Mouse (Mus musculus) T-cell, adult 2 months (primary cell): ENCODE measurements around the gene Tlk2.
A peak's percentile ranks its signal among the peaks of the same experiment; 100 is the strongest.
"Not testable (repeated sequence)": the region's sequence is repeated elsewhere in the genome, so short reads cannot be mapped to it uniquely, and the experiment has no call there.

ENCODE experiments used
- DNase-seq: peaks from one replicate; pipeline ENCODE4 v3.0.0; 2022; ENCODE audit warnings: low spot score

Tlk2 gene

GRCm38 (mm10) chr11:105178516-105178915 is at the start of gene Tlk2:
Gene Tlk2, plus strand, starts transcription at chr11:105178807.
- DNase-seq = no peak

- no peak for DNase-seq
These were observed 42.9 kb upstream of the Tlk2 start for GRCm38 (mm10) chr11:105135692-105136091.

- not testable (repeated sequence) for DNase-seq
These were observed 41.4 kb upstream of the Tlk2 start for GRCm38 (mm10) chr11:105137255-105137654.

DNA sequence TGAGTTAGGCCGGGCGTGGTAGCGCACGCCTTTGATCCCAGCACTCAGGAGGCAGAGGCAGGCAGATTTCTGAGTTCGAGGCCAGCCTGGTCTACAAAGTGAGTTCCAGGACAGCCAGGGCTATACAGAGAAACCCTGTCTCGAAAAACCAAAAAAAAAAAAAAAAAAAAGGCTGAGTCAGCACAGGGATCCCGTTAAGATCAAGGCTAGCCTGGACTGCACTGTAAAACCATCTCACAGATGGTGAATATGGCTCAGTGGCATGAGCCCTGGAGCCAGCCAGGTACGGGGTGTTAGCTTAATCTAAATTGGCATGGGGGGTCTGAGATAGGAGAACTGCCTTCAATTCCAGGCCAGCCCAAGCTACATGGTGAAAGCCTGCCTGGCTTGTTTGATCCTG is 38.1 kb upstream of the Tlk2 start:
- DNase-seq = not testable (repeated sequence)

DNA sequence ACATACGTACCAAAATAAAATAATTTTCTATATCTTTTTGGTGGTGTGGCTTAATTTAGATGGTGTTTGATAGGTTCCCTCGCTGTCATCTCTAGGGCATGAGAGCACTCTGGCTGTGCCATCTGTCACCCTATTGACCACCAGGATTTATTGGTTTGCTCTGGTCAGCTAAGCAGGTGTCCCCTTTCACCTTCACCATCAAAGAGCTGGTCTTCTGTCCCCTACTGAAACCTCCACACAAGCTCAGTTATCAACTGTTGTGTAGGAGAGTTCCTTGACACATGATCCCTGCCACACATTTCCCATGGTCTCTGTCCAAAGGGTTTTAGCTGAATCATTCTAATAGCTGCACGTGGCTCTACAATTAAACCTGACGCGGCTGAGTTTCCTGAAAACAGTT is 37.5 kb upstream of the Tlk2 start:
- no peak for DNase-seq

DNA sequence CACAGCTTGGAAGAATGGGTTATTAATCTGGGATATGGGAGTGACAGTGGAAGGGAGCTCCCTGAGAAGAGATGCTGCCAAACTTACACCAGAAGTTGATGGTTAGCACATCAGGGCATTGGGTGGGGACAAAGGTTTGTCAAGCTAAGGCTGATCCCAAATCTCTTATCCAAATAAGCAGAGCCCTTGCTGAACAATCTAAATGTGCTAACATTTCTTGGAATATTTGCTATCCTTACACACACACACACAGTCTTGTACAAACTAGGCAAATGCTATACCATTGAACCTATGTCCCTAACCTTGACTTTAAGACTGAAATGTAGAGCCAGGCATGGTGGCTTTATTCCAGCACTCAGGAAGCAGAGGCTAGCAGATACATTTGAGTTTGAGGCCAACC is 35.0 kb upstream of the Tlk2 start:
- DNase-seq = no peak

GRCm38 (mm10) chr11:105144084-105144483 is 34.5 kb upstream of the Tlk2 start:
- DNase-seq = no peak

DNA sequence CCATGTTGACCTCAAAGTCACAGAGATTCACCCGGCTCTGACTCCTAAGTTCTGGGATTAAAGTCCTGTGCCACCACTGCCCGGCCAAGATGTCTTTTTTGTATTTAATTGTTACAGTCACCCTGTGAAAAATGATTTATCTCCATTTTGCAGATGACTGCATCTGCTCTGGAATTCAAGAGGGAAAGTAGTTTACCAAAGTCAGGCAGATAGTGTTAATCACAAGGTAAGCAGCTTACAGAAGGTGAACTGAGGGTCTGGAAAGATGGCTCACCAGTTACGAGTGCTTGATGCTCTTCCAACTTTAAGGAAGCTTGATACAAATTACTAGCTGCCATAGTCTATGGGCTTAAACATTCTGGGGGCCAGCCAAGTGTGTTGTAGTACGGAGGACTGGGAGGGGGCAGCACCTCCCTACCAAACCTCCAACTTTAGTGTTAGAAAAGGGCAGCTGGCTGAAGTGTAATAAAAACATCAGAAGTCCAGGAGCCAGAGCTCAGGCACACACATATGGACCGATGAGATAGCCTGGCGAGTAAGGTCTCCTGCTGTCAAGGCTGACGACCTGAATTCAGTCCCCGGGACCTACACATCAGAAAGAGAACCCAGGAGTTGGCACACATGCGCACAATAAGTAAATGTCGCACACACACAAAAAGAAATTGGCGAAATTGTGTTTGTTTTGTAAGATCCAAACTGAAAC is 33.9 kb upstream of the Tlk2 start:
- DNase-seq = no peak

- DNase-seq = no peak
These were observed 33.4 kb upstream of the Tlk2 start for GRCm38 (mm10) chr11:105145211-105145610.

DNA sequence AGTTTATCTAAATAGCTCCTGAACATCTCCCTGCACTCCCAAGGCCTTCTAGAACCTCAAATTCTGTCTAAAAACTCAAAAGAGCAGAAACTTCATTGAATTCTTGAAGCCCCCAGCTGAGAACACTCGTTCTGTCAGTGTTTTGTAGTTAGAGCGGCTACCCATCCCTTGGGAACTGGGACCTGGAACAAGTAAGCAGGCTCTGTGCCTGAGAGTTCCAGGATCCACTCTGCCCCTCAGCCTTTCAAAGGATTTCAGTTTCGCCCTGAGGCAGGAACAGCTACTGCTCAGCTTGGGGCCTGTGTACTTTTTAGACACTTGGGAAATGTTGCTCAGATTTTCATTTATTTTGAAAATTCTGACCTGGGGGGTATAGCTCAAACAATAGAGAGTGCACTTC is 32.0 kb upstream of the Tlk2 start, which contains the start of gene Gm10842:
Gm10842 (plus strand) TSS at position 301 of the 400 bp plus-strand sequence.
- DNase-seq = no peak

DNA sequence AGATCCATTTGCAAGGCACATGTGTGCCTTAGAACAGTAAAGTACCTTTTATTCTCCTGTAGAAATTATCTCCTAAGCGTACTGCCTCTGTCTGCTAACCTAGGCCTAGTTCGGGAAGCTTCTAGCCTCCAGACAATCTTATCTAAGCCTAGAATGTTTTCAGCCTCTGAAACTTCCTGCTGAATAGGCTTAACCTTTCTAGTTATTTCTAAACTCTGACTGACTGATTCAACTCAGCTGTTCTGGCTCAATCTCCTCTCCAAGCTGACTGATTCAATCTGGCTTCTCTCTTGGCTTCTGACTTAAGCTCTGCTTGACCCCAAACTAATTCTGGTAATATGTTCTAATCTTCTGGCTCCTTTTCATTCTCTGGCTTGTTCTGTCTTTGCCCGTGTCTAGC is 29.3 kb upstream of the Tlk2 start:
- DNase-seq = no peak

GRCm38 (mm10) chr11:105149766-105150165 is 28.8 kb upstream of the Tlk2 start:
- DNase-seq = no peak

- no peak for DNase-seq
These were observed 27.9 kb upstream of the Tlk2 start for GRCm38 (mm10) chr11:105150691-105151090.

GRCm38 (mm10) chr11:105151226-105152016 is 27.2 kb upstream of the Tlk2 start:
- peak; percentile 19 for DNase-seq

DNA sequence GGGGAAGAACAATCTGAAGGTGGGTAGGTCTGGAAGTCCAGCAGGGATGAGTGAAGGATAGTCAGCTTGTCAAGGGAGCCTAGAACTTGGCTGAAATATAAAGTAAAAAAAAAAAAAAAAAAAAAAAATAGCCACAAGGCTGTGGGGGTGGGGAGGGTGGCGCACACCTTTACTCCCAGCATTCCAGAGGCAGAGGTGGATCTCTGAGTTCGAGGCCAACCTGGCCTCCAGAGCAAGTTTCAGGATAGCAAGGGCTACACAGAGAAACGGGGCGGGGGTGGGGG is 26.6 kb upstream of the Tlk2 start:
- DNase-seq = no peak

- no peak for DNase-seq
These were observed 26.2 kb upstream of the Tlk2 start for GRCm38 (mm10) chr11:105152357-105152899.

DNA sequence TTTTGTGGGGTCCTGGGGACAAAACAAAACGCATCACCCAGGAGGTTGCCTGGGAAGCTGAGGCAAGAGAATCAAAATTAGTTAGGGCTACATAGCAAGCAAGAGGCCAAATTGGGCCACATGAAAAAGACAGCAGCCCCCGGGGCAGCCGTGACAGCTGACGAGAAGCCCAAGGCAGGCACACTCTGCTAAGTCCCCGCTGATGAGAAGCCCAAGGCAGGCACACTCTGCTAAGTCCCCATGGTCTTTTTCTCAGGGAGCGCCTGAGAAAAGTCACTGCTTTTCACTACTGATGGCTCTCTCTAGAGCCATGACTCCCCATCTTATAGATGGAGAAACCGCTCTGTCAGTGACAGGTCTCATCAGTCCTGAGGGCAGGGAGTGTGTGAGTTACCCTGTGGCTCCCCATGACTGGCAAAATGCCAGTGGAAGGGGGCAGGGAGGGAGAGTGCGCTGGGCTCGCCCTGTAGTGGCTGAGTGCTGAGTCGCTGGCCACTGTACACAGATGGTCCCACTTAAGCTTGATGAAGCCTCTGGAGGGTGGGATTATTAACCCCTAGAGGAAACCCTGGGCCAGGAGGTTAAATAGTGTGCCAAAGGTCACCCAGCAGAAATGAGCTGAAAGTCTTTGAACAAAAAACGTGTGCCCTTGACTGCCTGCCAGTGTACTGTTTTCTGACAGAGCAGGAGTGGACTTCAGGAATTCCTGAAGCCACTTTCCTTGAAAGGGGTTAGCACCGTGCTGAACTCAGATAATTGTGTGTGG is 25.4 kb upstream of the Tlk2 start:
- DNase-seq = no peak

GRCm38 (mm10) chr11:105155915-105156314 is 22.7 kb upstream of the Tlk2 start:
- DNase-seq = no peak

DNA sequence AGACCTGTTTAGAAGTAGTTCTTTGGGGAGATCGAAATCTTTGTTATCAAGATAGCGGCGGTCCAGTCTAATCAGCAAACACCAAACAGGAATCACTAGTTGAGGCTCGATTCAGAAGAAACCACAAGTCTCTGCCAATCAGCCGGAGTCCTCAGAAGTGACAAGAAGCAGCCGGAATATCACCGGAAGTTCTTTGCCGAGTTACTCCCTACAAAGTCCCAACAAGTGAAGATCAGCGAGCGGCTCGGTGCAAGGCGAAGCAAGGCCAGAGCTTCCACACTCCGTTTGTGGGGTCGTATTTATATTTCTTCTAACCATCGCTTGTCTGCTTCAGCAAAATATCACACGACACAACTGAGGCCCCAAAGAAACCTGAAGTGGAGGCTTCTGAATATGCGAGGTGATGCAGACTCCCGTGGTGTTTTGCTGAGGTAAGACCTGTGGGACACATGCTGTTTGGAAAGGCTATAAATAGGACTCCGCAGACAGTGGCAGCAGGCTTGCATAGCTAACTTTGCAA is 21.8 kb upstream of the Tlk2 start:
- no peak for DNase-seq

DNA sequence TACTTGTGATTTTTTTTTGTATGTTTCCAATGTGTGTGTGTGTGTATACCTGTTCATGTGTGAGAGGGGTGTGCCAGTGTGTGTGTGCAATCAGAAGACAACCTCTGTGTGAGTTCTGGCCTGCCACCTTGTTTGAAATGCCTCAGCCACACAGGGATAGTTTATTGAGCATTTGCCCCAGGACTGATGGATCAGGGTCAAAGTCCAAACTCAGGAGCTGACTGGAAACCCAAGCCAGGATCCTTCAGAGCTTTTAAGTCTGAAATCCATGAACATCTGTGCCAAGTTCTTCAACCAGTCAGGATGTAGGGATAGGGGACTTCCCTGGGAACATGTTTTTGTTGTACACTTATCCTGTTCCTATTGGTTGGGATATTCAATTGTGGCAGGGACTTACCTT is 20.6 kb upstream of the Tlk2 start:
- no peak for DNase-seq

- DNase-seq = no peak
These were observed 18.8 kb upstream of the Tlk2 start for GRCm38 (mm10) chr11:105159673-105160360.

DNA sequence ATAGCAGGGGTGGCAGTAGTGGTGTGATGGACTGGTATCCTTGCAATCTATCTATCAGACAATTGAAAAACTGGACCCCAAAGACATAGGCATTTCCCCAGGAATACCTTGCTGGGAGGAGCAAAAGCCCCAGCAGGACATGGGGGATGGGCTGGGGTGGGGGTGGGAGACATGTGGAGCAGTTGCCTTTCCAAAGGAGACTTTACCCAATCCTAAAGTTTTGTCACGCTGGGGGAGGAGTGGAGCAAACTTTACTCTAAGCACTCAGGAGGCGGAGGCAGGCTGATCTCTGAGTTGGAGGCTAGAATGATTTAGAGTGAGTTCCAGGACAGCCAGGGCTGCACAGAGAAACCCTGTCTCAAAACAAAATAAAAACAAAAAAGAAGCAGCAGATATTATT is 17.2 kb upstream of the Tlk2 start:
- no peak for DNase-seq
